Mouse (Mus musculus) MEL (cell line): ENCODE measurements around the gene Tnrc6c. TPM values are rescaled to one million over a fixed set of nuclear protein-coding genes. Genes with fewer than 3 reads are reported as not detected.
"Not testable (repeated sequence)": the region's sequence is repeated elsewhere in the genome, so short reads cannot be mapped to it uniquely, and the experiment has no call there.

Experiments used
- DNase-seq: peaks from one replicate; pipeline ENCODE4 v3.0.0; 2011; ENCODE audit warnings: low read depth, low spot score
- H3K27ac ChIP-seq: 2 replicates; pipeline ENCODE4 v1.5.1; 2012; ENCODE audit warnings: low read depth, mild to moderate bottlenecking, control low read depth, low read length, moderate library complexity; ENCODE audit not compliant: control insufficient read depth
- H3K27me3 ChIP-seq, 2 experiments: fragments of 150-350 bp in 1 of 2; sonication (generic) in 1 of 2; 2 replicates each; pipeline ENCODE4 v1.6.1; 2012; ENCODE audit warnings: low read length in 2 of 2, mild to moderate bottlenecking in 2 of 2, improper control_type of control experiment in 1 of 2, moderate library complexity in 1 of 2; ENCODE audit not compliant: insufficient read depth in 2 of 2, control insufficient read depth in 1 of 2
- H3K36me3 ChIP-seq, 2 experiments: 2 replicates each; pipeline ENCODE4 v1.6.1; 2012 to 2014; ENCODE audit warnings: low read length in 2 of 2, improper control_type of control experiment in 1 of 2, inconsistent platforms in 1 of 2, mild to moderate bottlenecking in 1 of 2; ENCODE audit not compliant: insufficient read depth in 2 of 2, control insufficient read depth in 1 of 2
- H3K4me1 ChIP-seq, 2 experiments: fragments of 150-350 bp in 1 of 2; sonication (generic) in 1 of 2; 2 replicates each; pipeline ENCODE4 v1.6.1; 2012; ENCODE audit warnings: low read length in 2 of 2, improper control_type of control experiment in 1 of 2, mild to moderate bottlenecking in 1 of 2; ENCODE audit not compliant: insufficient read depth in 2 of 2, control insufficient read depth in 1 of 2
- H3K4me3 ChIP-seq, 2 experiments: fragments of 150-350 bp in 1 of 2; sonication (generic) in 1 of 2; 2 replicates each; pipeline ENCODE4 v1.5.1; 2012; ENCODE audit warnings: low read depth in 2 of 2, low read length in 2 of 2, mild to moderate bottlenecking in 2 of 2, moderate library complexity in 2 of 2, control low read depth in 1 of 2, improper control_type of control experiment in 1 of 2; ENCODE audit not compliant: control insufficient read depth in 1 of 2, insufficient read depth in 1 of 2
- H3K79me2 ChIP-seq: 2 replicates; pipeline ENCODE4 v1.6.1; 2012; ENCODE audit warnings: mild to moderate bottlenecking, low read length, moderate library complexity; ENCODE audit not compliant: control insufficient read depth, poor library complexity, insufficient read depth
- H3K9ac ChIP-seq: 2 replicates; pipeline ENCODE4 v1.6.1; 2012; ENCODE audit warnings: low read depth, mild to moderate bottlenecking, control low read depth, low read length, moderate library complexity; ENCODE audit not compliant: control insufficient read depth, poor library complexity, severe bottlenecking
- H3K9me3 ChIP-seq: fragments of 150-350 bp; sonication (generic); replicated peaks from 2 replicates; pipeline ENCODE4 v1.6.1; 2012; ENCODE audit warnings: mild to moderate bottlenecking, low read length, improper control_type of control experiment, moderate library complexity; ENCODE audit not compliant: insufficient read depth
- BHLHE40 ChIP-seq: IDR thresholded peaks from 2 replicates; pipeline ENCODE4 v1.6.1; 2012; ENCODE audit warnings: low read depth, mild to moderate bottlenecking, inconsistent platforms, low read length, improper control_type of control experiment, borderline replicate concordance
- CTCF ChIP-seq, 3 experiments: IDR thresholded peaks in 2 of 3; conservative IDR thresholded peaks in 1 of 3; 2 replicates each; pipeline ENCODE4 v1.5.1; 2011 to 2012; ENCODE audit warnings: low read length in 3 of 3, low read depth in 2 of 3, mild to moderate bottlenecking in 2 of 3, improper control_type of control experiment in 1 of 3, inconsistent platforms in 1 of 3, mixed read lengths in 1 of 3, moderate library complexity in 1 of 3; ENCODE audit not compliant: control insufficient read depth in 1 of 3, insufficient read depth in 1 of 3, poor library complexity in 1 of 3, severe bottlenecking in 1 of 3
- NELFE ChIP-seq: IDR thresholded peaks from 2 replicates; pipeline ENCODE4 v1.6.1; 2011; ENCODE audit warnings: low read depth, low read length, improper control_type of control experiment
- RAD21 ChIP-seq: IDR thresholded peaks from 2 replicates; pipeline ENCODE4 v1.6.1; 2011; ENCODE audit warnings: mild to moderate bottlenecking, low read depth, low read length, improper control_type of control experiment
- SIN3A ChIP-seq: IDR thresholded peaks from 2 replicates; pipeline ENCODE4 v1.6.1; 2012; ENCODE audit warnings: low read length, improper control_type of control experiment, inconsistent platforms
- SMC3 ChIP-seq: IDR thresholded peaks from 2 replicates; pipeline ENCODE4 v1.6.1; 2011; ENCODE audit warnings: low read depth, low read length, improper control_type of control experiment
- TAL1 ChIP-seq: IDR thresholded peaks from 2 replicates; pipeline ENCODE4 v1.6.1; 2012; ENCODE audit warnings: mild to moderate bottlenecking, inconsistent platforms, low read length, moderate library complexity, mixed read lengths
- ZC3H11A ChIP-seq: IDR thresholded peaks from 2 replicates; pipeline ENCODE4 v1.6.1; 2012; ENCODE audit warnings: low read depth, mild to moderate bottlenecking, inconsistent platforms, low read length, improper control_type of control experiment
- polyA plus RNA-seq, 2 experiments: library from polyadenylated mRNA; stranded (reverse) in 1 of 2; unstranded in 1 of 2; fragments of >175 nt in 1 of 2; fragments of >200 nt in 1 of 2; gene quantifications; 2 replicates each; pipeline versions ENCODE4 v1.2.1 to v1.2.4; 2012; ENCODE audit warnings: low replicate concordance in 2 of 2, low read depth in 1 of 2; ENCODE audit not compliant: insufficient read length in 2 of 2, insufficient read depth in 1 of 2, missing spikeins in 1 of 2
- total RNA-seq: library from RNA; depleted of rRNA; stranded (reverse); fragments of 300-350 nt; gene quantifications from 2 replicates; pipeline ENCODE4 v1.2.3, GENCODE M21; 2012

Gene Tnrc6c
- total and polyA plus RNA-seq, 3 experiments: 16.0 to 19.1 TPM; not detected in 1

- 0 out of 2 replicates have a peak, but pooled peaks have one; percentile 16 for TF ChIP-seq NELFE
- TF ChIP-seq SIN3A: 0 out of 2 replicates have a peak, but pooled peaks have one; percentile 9
- no peak for TF ChIP-seq RAD21
- Histone ChIP-seq H3K79me2 (peaks cover 27% of the 10 kb centered on the region), H3K4me1 (peaks cover 3 to 9% of the 10 kb centered on the region in 2 experiments; a peak in 2 of 4 replicates), H3K27ac (no peak overlapping the region), H3K36me3 (no peaks in the 10 kb centered on the region), H3K4me3 (peak overlapping the region in 1 of 2 experiments; percentile 31; a peak in 1 of 4 replicates), H3K9ac (no peak overlapping the region; the same call in 1 of the 2 replicates), H3K27me3 (no peaks in the 10 kb centered on the region), H3K9me3 (no peaks in the 10 kb centered on the region)
- no peak for DNase-seq
Measured at GRCm38 (mm10) chr11:117783683-117784309, 129.7 kb downstream of the Tnrc6c start.

GRCm38 (mm10) chr11:117786294-117786693 is 132.2 kb downstream of the Tnrc6c start:
- H3K79me2 ChIP-seq: peaks cover 12% of the 10 kb centered on the region; the same call in 1 of the 2 replicates

GRCm38 (mm10) chr11:117788481-117788880 is 134.4 kb downstream of the Tnrc6c start:
- not testable (repeated sequence) for DNase-seq, H3K79me2 ChIP-seq, H3K36me3 ChIP-seq, H3K4me1 ChIP-seq, H3K27ac ChIP-seq, H3K27me3 ChIP-seq, H3K9me3 ChIP-seq, H3K9ac ChIP-seq, H3K4me3 ChIP-seq

More at GRCm38 (mm10) chr11:117786294-117786693, 132.2 kb downstream of the Tnrc6c start:
- Histone ChIP-seq H3K9ac (no peak overlapping the region), H3K36me3 (no peaks in the 10 kb centered on the region), H3K9me3 (no peaks in the 10 kb centered on the region), H3K27me3 (no peaks in the 10 kb centered on the region), H3K27ac (no peak overlapping the region), H3K4me1 (peaks cover 0 to 4% of the 10 kb centered on the region in 2 experiments; a peak in 1 of 4 replicates), H3K4me3 (no peak overlapping the region)
- peak; percentile 82 for DNase-seq
- TF ChIP-seq BHLHE40 (no peak), SMC3 (peak; percentile 68), CTCF (IDR thresholded peaks at IDR 0.05 in 2 of 3, conservative IDR thresholded peaks at IDR 0.05 in 1 of 3; ENCODE audit: control insufficient read depth in 1 of 3, insufficient read depth in 1 of 3, low read depth in 2 of 3, low read length in 3 of 3, poor library complexity in 1 of 3, severe bottlenecking in 1 of 3) (peak; percentile 65 to 78 (median 78)), RAD21 (peak; percentile 53), TAL1 (no peak), ZC3H11A (peak; percentile 30; the same call in 1 of the 2 replicates)
